Mouse (Mus musculus): ENCODE measurements around the gene Vmn1r210.
"Not testable (repeated sequence)": the region's sequence is repeated elsewhere in the genome, so short reads cannot be mapped to it uniquely, and the experiment has no call there.

GRCm38 (mm10) chr13:22809582-22809981 lies 21.6 kb downstream of the Vmn1r210 start, which contains the start of gene Vmn1r209:
- not testable (repeated sequence) for TF ChIP-seq MYOD1 (IDR thresholded peaks at IDR 0.05; ENCODE audit: control insufficient read depth in 1 of 3, insufficient read length in 2 of 3, low read depth in 2 of 3); POLR2A (IDR thresholded peaks at IDR 0.05; ENCODE audit: insufficient read length, low read depth); E2F4 (IDR thresholded peaks at IDR 0.05; ENCODE audit: insufficient read depth); TCF3 (IDR thresholded peaks at IDR 0.05; ENCODE audit: insufficient read length, low read depth); MAX (IDR thresholded peaks at IDR 0.05; ENCODE audit: low read depth); POLR2AphosphoS2 (IDR thresholded peaks at IDR 0.05; ENCODE audit: insufficient read length, low read depth); TCF12 (IDR thresholded peaks at IDR 0.05; ENCODE audit: insufficient read depth, poor library complexity, severe bottlenecking); MYOG (IDR thresholded peaks at IDR 0.05; ENCODE audit: control insufficient read depth in 1 of 3, insufficient read depth in 1 of 3, insufficient read length in 2 of 3, low read depth in 2 of 3)
